Mouse (Mus musculus) liver, embryonic 14.5 days (tissue): Measurements from ENCODE around the gene Ace.

Experiments used
- CTCF ChIP-seq: IDR thresholded peaks from 2 replicates; pipeline ENCODE4 v1.5.1; 2016; ENCODE audit warnings: antibody characterized with exemption, low read depth, control low read depth
- EP300 ChIP-seq: IDR thresholded peaks from 2 replicates; pipeline ENCODE4 v1.6.1; 2016; ENCODE audit warnings: antibody characterized with exemption, low read depth

- TF ChIP-seq CTCF (no peak), EP300 (no peak)
Measured at GRCm38 (mm10) chr11:105920098-105920785, 47.5 kb upstream of the Ace start.
